In genomic region chr4:134779136-134779934, GRCm38 (mm10) we compare ENCODE assay signal across 9 mouse cellular contexts. TPM values are rescaled to one million over a fixed set of nuclear protein-coding genes. Genes with fewer than 3 reads are reported as not detected.
DNase-seq lines count a peak whose midpoint lies in the region; ATAC-seq lines count a peak whose summit lies in the region.
"Had no signal": no experiment of that assay in that cellular context is flagged by ENCODE, and none has a peak within 500 bp of the region (broad histone marks: within the 10 kb centered on the region; RNA-seq: fewer than 3 reads in every experiment).

No protein-coding gene starts in this region.

- H3K36me3 ChIP-seq in forebrain, embryonic 13.5 days (ENCODE audit: poor library complexity, severe bottlenecking) = no peaks in the 10 kb centered on the region
- no peaks in the 10 kb centered on the region for H3K36me3 ChIP-seq in forebrain, embryonic 15.5 days
- H3K36me3 ChIP-seq in hindbrain, embryonic 14.5 days (replicated peaks; ENCODE audit: control insufficient read depth, insufficient read depth) = no peaks in the 10 kb centered on the region
- H3K36me3 ChIP-seq: limb, embryonic 13.5 days had no signal

- peak overlapping the region; percentile 8; the same call in 1 of the 2 replicates for H3K9ac ChIP-seq in forebrain, embryonic 13.5 days
- H3K9ac ChIP-seq in forebrain, embryonic 15.5 days (replicated peaks) = no peak overlapping the region
- H3K9ac ChIP-seq in hindbrain, embryonic 14.5 days = no peak overlapping the region
- H3K9ac ChIP-seq: limb, embryonic 13.5 days had no signal

- H3K27ac ChIP-seq in forebrain, embryonic 13.5 days = no peak overlapping the region
- H3K27ac ChIP-seq in forebrain, embryonic 15.5 days (replicated peaks) = no peak overlapping the region
- H3K27ac ChIP-seq in hindbrain, embryonic 14.5 days = no peak overlapping the region
- H3K27ac ChIP-seq: limb, embryonic 13.5 days had no signal

- H3K4me2 ChIP-seq in forebrain, embryonic 13.5 days = no peak overlapping the region
- H3K4me2 ChIP-seq in forebrain, embryonic 15.5 days (replicated peaks) = no peak overlapping the region
- no peak overlapping the region for H3K4me2 ChIP-seq in hindbrain, embryonic 14.5 days (replicated peaks)
- H3K4me2 ChIP-seq: limb, embryonic 13.5 days had no signal

- ATAC-seq in forebrain, embryonic 13.5 days = no peak
- no peak for ATAC-seq in forebrain, embryonic 15.5 days (replicated peaks)
- ATAC-seq in granulocyte monocyte progenitor cell, adult 5-6 weeks (replicated peaks; ENCODE audit: poor library complexity, severe bottlenecking) = peak; percentile 83
- peak; percentile 68 for ATAC-seq in megakaryocyte progenitor cell, adult 5-6 weeks (replicated peaks; ENCODE audit: poor library complexity)
- ATAC-seq in hindbrain, embryonic 14.5 days (ENCODE audit: low FRiP score) = no peak
- no peak for ATAC-seq in frontal cortex, adult (ENCODE audit: low TSS enrichment)

- no peak overlapping the region for H3K4me3 ChIP-seq in forebrain, embryonic 13.5 days
- H3K4me3 ChIP-seq in forebrain, embryonic 15.5 days = no peak overlapping the region
- H3K4me3 ChIP-seq in hindbrain, embryonic 14.5 days (replicated peaks; ENCODE audit: low read length) = no peak overlapping the region
- H3K4me3 ChIP-seq: limb, embryonic 13.5 days had no signal

- no peaks in the 10 kb centered on the region for H3K9me3 ChIP-seq in forebrain, embryonic 13.5 days (replicated peaks)
- H3K9me3 ChIP-seq in forebrain, embryonic 15.5 days = no peaks in the 10 kb centered on the region
- H3K9me3 ChIP-seq in hindbrain, embryonic 14.5 days (ENCODE audit: control insufficient read depth, low read length) = no peaks in the 10 kb centered on the region
- H3K9me3 ChIP-seq: limb, embryonic 13.5 days had no signal

- 0 out of 2 replicates have a peak, but pooled peaks cover 4% of the 10 kb centered on the region for H3K4me1 ChIP-seq in forebrain, embryonic 13.5 days
- no peaks in the 10 kb centered on the region for H3K4me1 ChIP-seq in forebrain, embryonic 15.5 days
- H3K4me1 ChIP-seq in hindbrain, embryonic 14.5 days (replicated peaks; ENCODE audit: control insufficient read depth, insufficient read depth, low read length) = no peaks in the 10 kb centered on the region

- DNase-seq in kidney, postnatal 10 days = peak; percentile 83
- DNase-seq in hindbrain, embryonic 14.5 days (ENCODE audit: low spot score) = no peak
- no peak for DNase-seq in urinary bladder, postnatal 25 days (ENCODE audit: low spot score)

- no peaks in the 10 kb centered on the region for H3K27me3 ChIP-seq in forebrain, embryonic 13.5 days
- no peaks in the 10 kb centered on the region for H3K27me3 ChIP-seq in forebrain, embryonic 15.5 days
- no peaks in the 10 kb centered on the region for H3K27me3 ChIP-seq in hindbrain, embryonic 14.5 days (ENCODE audit: control insufficient read depth, insufficient read depth, low read length)
- H3K27me3 ChIP-seq: limb, embryonic 13.5 days had no signal

- WGBS in forebrain, embryonic 13.5 days = 45% methylated on average over 14 of the region's 14 CpGs
- 43% methylated on average over 14 of the region's 14 CpGs for WGBS in forebrain, embryonic 15.5 days
- 26% methylated on average over 14 of the region's 14 CpGs for WGBS in hindbrain, embryonic 14.5 days

RNA-seq across cellular contexts. Expression of gene Ldlrap1, which starts 11.5 kb away (rescaled TPM):
- polyA plus RNA-seq in forebrain, embryonic 13.5 days (2015; fragmentation: Nextera tagmentation; extraction: Ambion mirVana) = 2.6 and 2.7 TPM in 2 replicates
- 1.9 and 2.8 TPM in 2 replicates for polyA plus RNA-seq in forebrain, embryonic 15.5 days (2015; fragmentation: Nextera tagmentation; extraction: Ambion mirVana)
- 28.4 and 30.6 TPM in 2 replicates for total RNA-seq in granulocyte monocyte progenitor cell, adult 5-6 weeks (2014; fragmentation: Nextera tagmentation)
- total RNA-seq in granulocyte monocyte progenitor cell, adult 5-6 weeks (2017) = 10.1 and 10.2 TPM in 2 replicates
- total RNA-seq in megakaryocyte progenitor cell, adult 5-6 weeks (2015) = 13.7 and 26.0 TPM in 2 replicates
- total RNA-seq in megakaryocyte progenitor cell, adult 5-6 weeks (2017) = 13.3 and 14.7 TPM in 2 replicates
- polyA plus RNA-seq in hindbrain, embryonic 14.5 days (2014; fragmentation: Nextera tagmentation; extraction: Ambion mirVana) = 2.3 and 2.7 TPM in 2 replicates

Comparison
In these comparisons a context has a peak if more than half of its experiments do, and no peak if none do; other contexts are left out.
1. ATAC-seq: peak in granulocyte monocyte progenitor cell, adult 5-6 weeks (single experiment) and megakaryocyte progenitor cell, adult 5-6 weeks (single experiment); none in forebrain, embryonic 13.5 days (single experiment), forebrain, embryonic 15.5 days (single experiment), hindbrain, embryonic 14.5 days (single experiment) and frontal cortex, adult (single experiment).